Mouse (Mus musculus): Measurements from ENCODE around the gene Mfap1b. TPM values are rescaled to one million over a fixed set of nuclear protein-coding genes. Genes with fewer than 3 reads are reported as not detected.

Gene Mfap1b
- total and polyA plus RNA-seq, 2 experiments: 1.7 to 9.0 TPM

DNA sequence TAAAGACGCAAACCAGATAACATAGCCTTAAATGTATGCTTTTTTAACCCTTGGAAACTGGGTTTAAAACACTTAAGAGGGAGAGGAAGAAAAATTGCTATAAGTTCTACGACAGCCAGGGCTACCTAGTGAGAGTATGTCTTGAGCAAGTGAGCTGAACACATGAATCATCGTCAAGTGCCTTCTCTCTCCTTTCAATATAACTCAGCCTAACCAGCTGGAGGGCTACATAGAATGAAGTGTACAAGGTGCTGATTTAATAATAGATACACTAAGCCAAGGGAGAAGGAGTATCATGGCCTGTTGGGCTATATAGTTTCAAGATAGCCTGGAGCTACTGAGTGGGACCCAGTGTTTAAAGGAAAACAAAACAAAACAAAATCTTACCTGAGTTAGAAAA, 55.4 kb downstream of the Mfap1b start:
- no peaks in the 10 kb centered on the region for H3K27me3 ChIP-seq (ENCODE audit: control insufficient read depth, insufficient read depth, low read length)
- no peak for DNase-seq (ENCODE audit: extremely low read depth, low read depth, low spot score)
- TF ChIP-seq CTCF (IDR thresholded peaks at IDR 0.05; ENCODE audit: low read depth, low read length) (no peak), POLR2A (IDR thresholded peaks at IDR 0.05; ENCODE audit: extremely low read depth, insufficient read depth, low read length) (no peak)
- peaks cover 52% of the 10 kb centered on the region for H3K36me3 ChIP-seq (ENCODE audit: control insufficient read depth, insufficient read depth, low read length)
- H3K27ac ChIP-seq (replicated peaks; ENCODE audit: insufficient read depth, low read depth, low read length): no peak overlapping the region
- H3K79me2 ChIP-seq (ENCODE audit: control insufficient read depth, insufficient read depth, low read length): peaks cover 37% of the 10 kb centered on the region
- H3K4me1 ChIP-seq (ENCODE audit: control insufficient read depth, insufficient read depth, low read length): peaks cover 17% of the 10 kb centered on the region
- no peak overlapping the region for H3K4me3 ChIP-seq (ENCODE audit: insufficient read depth, low read depth, low read length)
- no peak overlapping the region for H3K9ac ChIP-seq (ENCODE audit: low read depth, low read length)
- WGBS: 81% methylated on average over 3 of the region's 3 CpGs

DNA sequence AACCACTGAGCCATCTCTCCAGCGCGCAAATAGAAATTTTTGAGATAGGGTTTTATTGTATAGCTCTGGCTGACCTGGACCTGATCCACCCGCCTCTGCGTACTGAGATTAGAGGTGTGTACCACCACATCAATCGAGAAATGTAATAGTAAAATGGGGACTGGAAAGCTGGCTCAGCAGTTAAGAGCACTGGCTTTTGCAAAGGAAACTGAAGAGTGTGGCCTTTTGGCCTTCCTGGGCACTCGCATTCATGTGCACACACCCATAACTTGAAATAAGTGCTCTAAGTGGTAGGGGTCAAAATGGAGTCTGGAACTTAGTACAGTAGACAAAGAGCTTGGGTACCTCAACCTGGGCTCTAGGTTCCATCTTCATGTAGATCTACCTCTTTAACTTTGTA, 57.5 kb downstream of the Mfap1b start:
- WGBS: 59% methylated on average over 6 of the region's 6 CpGs
- Histone ChIP-seq H3K79me2 (ENCODE audit: control insufficient read depth, insufficient read depth, low read length) (peaks cover 34% of the 10 kb centered on the region), H3K4me1 (ENCODE audit: control insufficient read depth, insufficient read depth, low read length) (peaks cover 23% of the 10 kb centered on the region), H3K27ac (replicated peaks; ENCODE audit: insufficient read depth, low read depth, low read length) (no peak overlapping the region), H3K4me3 (ENCODE audit: insufficient read depth, low read depth, low read length) (peak overlapping the region; percentile 37), H3K9ac (ENCODE audit: low read depth, low read length) (peak overlapping the region; percentile 21; the same call in 1 of the 2 replicates), H3K36me3 (ENCODE audit: control insufficient read depth, insufficient read depth, low read length) (peaks cover 33% of the 10 kb centered on the region), H3K27me3 (ENCODE audit: control insufficient read depth, insufficient read depth, low read length) (no peaks in the 10 kb centered on the region)
- peak; percentile 39 for DNase-seq (ENCODE audit: extremely low read depth, low read depth, low spot score)
- TF ChIP-seq CTCF (IDR thresholded peaks at IDR 0.05; ENCODE audit: low read depth, low read length) (no peak), POLR2A (IDR thresholded peaks at IDR 0.05; ENCODE audit: extremely low read depth, insufficient read depth, low read length) (no peak)

DNA sequence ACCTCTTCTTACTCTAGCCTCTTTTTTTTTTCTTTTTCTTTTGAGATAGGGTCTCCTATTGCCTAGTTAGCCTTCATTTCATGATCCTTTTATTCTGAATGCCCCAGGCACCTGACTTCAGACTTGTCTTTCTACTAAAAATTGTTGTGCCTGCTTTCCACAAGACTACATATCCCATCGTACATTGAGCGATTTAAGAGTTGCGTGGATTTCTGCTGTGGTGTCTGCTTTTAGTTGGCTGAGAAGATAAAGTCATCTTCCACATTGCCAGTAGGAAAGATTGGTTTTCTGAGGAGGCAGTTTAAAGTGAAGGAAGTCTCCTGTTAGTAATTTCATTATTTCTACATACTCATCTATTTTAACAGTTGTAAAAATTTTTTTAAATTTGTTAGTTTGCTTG, 58.3 kb downstream of the Mfap1b start:
- H3K27ac ChIP-seq (replicated peaks; ENCODE audit: insufficient read depth, low read depth, low read length): no peak overlapping the region
- H3K79me2 ChIP-seq (ENCODE audit: control insufficient read depth, insufficient read depth, low read length): peaks cover 32% of the 10 kb centered on the region
- no peak for TF ChIP-seq CTCF (IDR thresholded peaks at IDR 0.05; ENCODE audit: low read depth, low read length)
- TF ChIP-seq POLR2A (IDR thresholded peaks at IDR 0.05; ENCODE audit: extremely low read depth, insufficient read depth, low read length): no peak
- H3K36me3 ChIP-seq (ENCODE audit: control insufficient read depth, insufficient read depth, low read length): peaks cover 31% of the 10 kb centered on the region
- WGBS: 27% methylated on average over 3 of the region's 3 CpGs
- peak overlapping the region; percentile 59; the same call in 1 of the 2 replicates for H3K4me3 ChIP-seq (ENCODE audit: insufficient read depth, low read depth, low read length)
- H3K4me1 ChIP-seq (ENCODE audit: control insufficient read depth, insufficient read depth, low read length): peaks cover 23% of the 10 kb centered on the region
- H3K9ac ChIP-seq (ENCODE audit: low read depth, low read length): 0 out of 2 replicates have a peak overlapping the region, but pooled peaks have one; percentile 24
- peak; percentile 20 for DNase-seq (ENCODE audit: extremely low read depth, low read depth, low spot score)
- no peaks in the 10 kb centered on the region for H3K27me3 ChIP-seq (ENCODE audit: control insufficient read depth, insufficient read depth, low read length)

DNA sequence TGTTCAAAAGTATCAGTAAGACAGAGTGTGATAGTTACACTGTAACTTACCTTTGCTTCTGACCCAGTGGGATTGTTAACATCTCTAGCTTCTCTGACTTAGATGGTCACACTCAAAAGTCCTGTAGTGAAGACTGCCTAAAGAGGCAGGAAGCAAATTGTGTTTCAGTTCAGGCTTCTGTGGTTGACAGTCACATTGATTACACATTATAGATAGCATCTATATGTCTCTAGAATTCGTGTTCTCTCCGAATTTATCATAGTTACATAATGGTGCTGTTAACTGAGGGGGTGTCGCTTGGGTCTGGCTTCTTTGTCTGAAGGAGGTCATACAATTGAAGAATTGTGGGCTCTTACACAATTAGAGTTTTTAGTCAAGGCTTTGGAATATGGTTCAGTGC, 58.8 kb downstream of the Mfap1b start:
- TF ChIP-seq POLR2A (IDR thresholded peaks at IDR 0.05; ENCODE audit: extremely low read depth, insufficient read depth, low read length) (no peak), CTCF (IDR thresholded peaks at IDR 0.05; ENCODE audit: low read depth, low read length) (no peak)
- H3K4me1 ChIP-seq (ENCODE audit: control insufficient read depth, insufficient read depth, low read length): peaks cover 23% of the 10 kb centered on the region
- peaks cover 30% of the 10 kb centered on the region for H3K79me2 ChIP-seq (ENCODE audit: control insufficient read depth, insufficient read depth, low read length)
- H3K27ac ChIP-seq (replicated peaks; ENCODE audit: insufficient read depth, low read depth, low read length): no peak overlapping the region
- peak; percentile 50 for DNase-seq (ENCODE audit: extremely low read depth, low read depth, low spot score)
- H3K27me3 ChIP-seq (ENCODE audit: control insufficient read depth, insufficient read depth, low read length): no peaks in the 10 kb centered on the region
- H3K36me3 ChIP-seq (ENCODE audit: control insufficient read depth, insufficient read depth, low read length): peaks cover 31% of the 10 kb centered on the region
- H3K9ac ChIP-seq (ENCODE audit: low read depth, low read length): peak overlapping the region; percentile 39
- WGBS: 7% methylated on average over 3 of the region's 3 CpGs
- H3K4me3 ChIP-seq (ENCODE audit: insufficient read depth, low read depth, low read length): peak overlapping the region; percentile 59; the same call in 1 of the 2 replicates

DNA sequence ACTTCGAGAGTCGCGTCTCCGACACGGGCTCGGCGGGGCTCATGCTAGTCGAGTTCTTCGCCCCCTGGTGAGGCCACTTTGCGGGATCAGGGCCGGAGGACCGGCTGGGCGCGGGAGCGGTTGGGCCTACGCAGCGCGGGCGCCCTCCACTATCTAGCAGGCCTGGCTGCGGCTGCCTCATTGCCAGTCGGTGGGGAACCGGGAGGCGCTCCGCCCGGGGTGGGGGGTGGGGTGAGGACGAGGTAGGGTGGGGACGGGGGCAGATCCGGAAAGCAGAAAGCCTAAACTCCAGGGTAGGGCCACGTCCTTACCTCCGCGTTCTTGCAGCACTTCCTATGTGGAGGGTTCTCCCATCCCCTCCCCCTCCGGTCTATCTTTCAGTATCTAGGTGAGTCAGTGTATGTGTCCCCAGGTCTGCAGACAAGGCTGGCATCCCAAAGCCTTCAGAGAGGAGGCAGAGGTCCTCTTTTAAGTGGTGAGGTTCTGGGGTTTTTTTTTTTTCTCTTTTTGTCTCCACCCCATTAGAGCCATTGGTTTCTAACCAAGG, 59.7 kb downstream of the Mfap1b start:
- Histone ChIP-seq H3K79me2 (ENCODE audit: control insufficient read depth, insufficient read depth, low read length) (peaks cover 26% of the 10 kb centered on the region), H3K4me3 (ENCODE audit: insufficient read depth, low read depth, low read length) (peak overlapping the region; percentile 96), H3K27me3 (ENCODE audit: control insufficient read depth, insufficient read depth, low read length) (no peaks in the 10 kb centered on the region), H3K27ac (replicated peaks; ENCODE audit: insufficient read depth, low read depth, low read length) (peak overlapping the region; percentile 95), H3K36me3 (ENCODE audit: control insufficient read depth, insufficient read depth, low read length) (peaks cover 26% of the 10 kb centered on the region), H3K9ac (ENCODE audit: low read depth, low read length) (peak overlapping the region; percentile 99), H3K4me1 (ENCODE audit: control insufficient read depth, insufficient read depth, low read length) (peaks cover 20% of the 10 kb centered on the region)
- under 1% methylated on average over 32 of the region's 32 CpGs for WGBS
- TF ChIP-seq CTCF (IDR thresholded peaks at IDR 0.05; ENCODE audit: low read depth, low read length) (no peak), POLR2A (IDR thresholded peaks at IDR 0.05; ENCODE audit: extremely low read depth, insufficient read depth, low read length) (no peak)
- DNase-seq (ENCODE audit: extremely low read depth, low read depth, low spot score): peak; percentile 57

DNA sequence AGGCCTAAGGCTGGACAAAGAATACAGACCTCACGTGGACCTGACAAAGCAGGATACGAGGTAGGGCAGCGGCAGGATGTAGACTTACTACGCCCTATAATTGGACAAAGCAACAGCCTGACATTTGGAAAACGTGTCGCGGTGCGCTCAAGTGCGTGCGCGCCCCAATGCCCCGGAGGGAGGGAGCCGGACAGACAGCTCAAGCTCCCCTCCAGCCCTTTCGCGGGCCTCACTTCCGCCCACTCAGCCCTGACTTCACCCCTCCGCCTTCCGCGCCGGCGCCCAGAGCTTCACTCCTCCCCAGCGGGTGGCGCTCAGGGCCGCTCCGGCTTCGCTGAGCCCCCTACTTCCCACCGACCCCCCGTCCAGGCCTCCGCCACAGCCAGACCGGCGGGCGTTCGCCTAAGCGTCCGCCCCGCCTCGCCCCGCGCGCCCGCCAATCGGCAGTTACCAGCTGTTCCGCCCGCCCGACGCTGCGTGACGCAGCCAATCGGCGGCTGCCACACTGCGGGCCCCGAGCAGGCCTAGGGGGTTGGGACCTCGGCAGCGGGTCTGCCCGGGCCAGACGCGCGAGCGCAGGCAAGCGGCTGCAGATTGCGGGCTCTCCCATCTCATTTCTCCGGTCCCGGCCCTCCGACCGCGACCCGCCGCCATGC, 60.4 kb downstream of the Mfap1b start, which contains the start of the genes Pdia3 and Catsper2:
Gene Pdia3 (plus strand): TSS at position 389 of the 656 bp plus-strand sequence.
Gene Catsper2 (minus strand): TSS at position 406 of the 656 bp plus-strand sequence.
- Histone ChIP-seq H3K4me3 (ENCODE audit: insufficient read depth, low read depth, low read length) (peak within 1 kb of the TSS; percentile 96), H3K4me1 (ENCODE audit: control insufficient read depth, insufficient read depth, low read length) (peaks cover 20% of the 10 kb centered on the region), H3K27ac (replicated peaks; ENCODE audit: insufficient read depth, low read depth, low read length) (peak within 1 kb of the TSS; percentile 95), H3K36me3 (ENCODE audit: control insufficient read depth, insufficient read depth, low read length) (peaks cover 19% of the 10 kb centered on the region), H3K27me3 (ENCODE audit: control insufficient read depth, insufficient read depth, low read length) (no peaks in the 10 kb centered on the region), H3K79me2 (ENCODE audit: control insufficient read depth, insufficient read depth, low read length) (peaks cover 20% of the 10 kb centered on the region), H3K9ac (ENCODE audit: low read depth, low read length) (peak within 1 kb of the TSS; percentile 99)
- peak; percentile 95 for TF ChIP-seq POLR2A (IDR thresholded peaks at IDR 0.05; ENCODE audit: extremely low read depth, insufficient read depth, low read length)
- peak; percentile 19; the same call in 1 of the 2 replicates for TF ChIP-seq CTCF (IDR thresholded peaks at IDR 0.05; ENCODE audit: low read depth, low read length)
- under 1% methylated on average over 68 of the region's 68 CpGs for WGBS
- peak; percentile 83 for DNase-seq (ENCODE audit: extremely low read depth, low read depth, low spot score)
